Mouse (Mus musculus): ENCODE results near the gene Haus5. TPM values are rescaled to one million over a fixed set of nuclear protein-coding genes. Genes with fewer than 3 reads are reported as not detected.

Gene Haus5
- polyA plus RNA-seq, 1 experiment from 2014 or later, result 35.8 TPM

DNA sequence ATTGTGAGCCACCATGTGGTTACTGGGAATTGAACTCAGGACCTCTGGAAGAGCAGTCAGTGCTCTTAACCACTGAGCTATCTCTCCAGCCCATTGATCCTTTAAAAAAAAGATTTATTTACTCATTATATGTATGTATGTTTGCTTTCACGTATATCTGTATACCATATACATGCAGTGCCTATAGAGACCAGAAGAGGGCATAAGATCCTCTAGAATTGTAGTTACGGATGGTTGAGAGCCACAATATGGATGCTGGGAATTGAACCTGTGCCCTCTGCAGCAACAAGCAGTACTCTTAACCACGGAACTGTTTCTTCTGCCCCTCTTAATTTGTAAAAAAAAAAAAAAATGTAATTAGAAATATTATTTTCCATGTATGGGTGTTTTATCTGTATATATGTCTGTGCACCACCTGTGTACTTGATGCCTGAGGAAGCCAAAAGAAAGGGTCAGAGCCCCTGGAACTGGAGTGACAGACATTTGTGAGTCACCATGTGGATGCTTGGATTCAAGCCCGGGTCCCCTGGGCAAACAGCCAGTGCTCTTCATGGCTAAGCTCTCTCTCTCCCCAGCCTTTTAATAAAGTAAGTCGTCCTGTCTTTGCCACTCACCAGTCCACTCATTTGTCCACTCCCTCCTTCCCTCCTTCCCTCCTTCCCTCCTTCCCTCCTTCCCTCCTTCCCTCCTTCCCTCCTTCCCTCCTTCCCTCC lies 13.6 kb upstream of the Haus5 start:
- WGBS, result 56% methylated on average over 5 of the region's 5 CpGs
- no peaks in the 10 kb centered on the region for H3K36me3 ChIP-seq (ENCODE audit: control insufficient read depth, insufficient read depth, low read length)
- no peaks in the 10 kb centered on the region for H3K4me1 ChIP-seq (ENCODE audit: control insufficient read depth, insufficient read depth, low read length)
- no peak for ATAC-seq
- no peak overlapping the region for H3K4me3 ChIP-seq (ENCODE audit: low read depth, low read length)
- no peaks in the 10 kb centered on the region for H3K27me3 ChIP-seq (replicated peaks; ENCODE audit: control insufficient read depth, insufficient read depth, low read length)
- H3K9me3 ChIP-seq (replicated peaks; ENCODE audit: control insufficient read depth, low read length), result no peaks in the 10 kb centered on the region
- H3K4me2 ChIP-seq (ENCODE audit: low read length), result no peak overlapping the region
- H3K9ac ChIP-seq (ENCODE audit: low read length), result no peak overlapping the region
- peak; percentile 67 for DNase-seq (ENCODE audit: low spot score)
- H3K27ac ChIP-seq (ENCODE audit: low read depth, low read length), result no peak overlapping the region

DNA sequence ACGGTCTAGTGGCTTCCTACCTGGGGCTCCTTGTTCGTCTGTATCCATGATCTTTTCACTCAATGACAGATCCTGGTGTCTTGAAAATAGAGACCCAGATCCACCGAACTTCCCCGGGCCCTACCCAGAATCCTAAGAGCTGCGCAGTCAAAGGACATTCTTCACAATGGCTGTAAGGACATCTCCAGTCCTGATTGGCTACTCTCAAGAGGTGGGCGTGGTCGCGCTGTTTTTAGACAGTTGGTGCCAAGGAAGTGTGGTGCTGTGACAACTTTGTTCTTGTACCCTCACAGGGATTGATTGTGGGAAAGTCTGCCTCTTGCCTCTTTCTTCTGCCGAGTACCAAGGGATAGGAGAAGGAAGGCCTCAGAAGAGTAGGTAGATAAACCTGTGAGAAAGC lies 6.7 kb upstream of the Haus5 start, which contains the start of gene Pmis2:
Pmis2 (minus strand) TSS at position 126 of the 400 bp plus-strand sequence.
- Histone ChIP-seq H3K27me3 (replicated peaks; ENCODE audit: control insufficient read depth, insufficient read depth, low read length) (no peaks in the 10 kb centered on the region), H3K9ac (ENCODE audit: low read length) (no peak within 1 kb of the TSS), H3K36me3 (ENCODE audit: control insufficient read depth, insufficient read depth, low read length) (no peaks in the 10 kb centered on the region), H3K4me2 (ENCODE audit: low read length) (no peak within 1 kb of the TSS), H3K9me3 (replicated peaks; ENCODE audit: control insufficient read depth, low read length) (no peaks in the 10 kb centered on the region), H3K4me3 (ENCODE audit: low read depth, low read length) (no peak within 1 kb of the TSS), H3K4me1 (ENCODE audit: control insufficient read depth, insufficient read depth, low read length) (no peaks in the 10 kb centered on the region), H3K27ac (ENCODE audit: low read depth, low read length) (no peak within 1 kb of the TSS)
- DNase-seq (ENCODE audit: low spot score), result no peak
- 77% methylated on average over 9 of the region's 9 CpGs for WGBS
- ATAC-seq, result no peak

GRCm38 (mm10) chr7:30669229-30669628 lies 4.4 kb upstream of the Haus5 start:
- H3K4me1 ChIP-seq (ENCODE audit: control insufficient read depth, insufficient read depth, low read length), result peaks cover 2% of the 10 kb centered on the region; the same call in 1 of the 2 replicates
- H3K9ac ChIP-seq (ENCODE audit: low read length), result no peak overlapping the region
- 40% methylated on average over 3 of the region's 3 CpGs for WGBS
- DNase-seq (ENCODE audit: low spot score), result peak; percentile 31
- no peaks in the 10 kb centered on the region for H3K27me3 ChIP-seq (replicated peaks; ENCODE audit: control insufficient read depth, insufficient read depth, low read length)
- no peak overlapping the region for H3K27ac ChIP-seq (ENCODE audit: low read depth, low read length)
- no peak for ATAC-seq
- H3K4me3 ChIP-seq (ENCODE audit: low read depth, low read length), result no peak overlapping the region
- no peak overlapping the region for H3K4me2 ChIP-seq (ENCODE audit: low read length)
- H3K36me3 ChIP-seq (ENCODE audit: control insufficient read depth, insufficient read depth, low read length), result no peaks in the 10 kb centered on the region
- no peaks in the 10 kb centered on the region for H3K9me3 ChIP-seq (replicated peaks; ENCODE audit: control insufficient read depth, low read length)

- 6% methylated on average over 11 of the region's 11 CpGs for WGBS
- peaks cover 15% of the 10 kb centered on the region for H3K36me3 ChIP-seq (ENCODE audit: control insufficient read depth, insufficient read depth, low read length)
- H3K27me3 ChIP-seq (replicated peaks; ENCODE audit: control insufficient read depth, insufficient read depth, low read length), result no peaks in the 10 kb centered on the region
- H3K4me2 ChIP-seq (ENCODE audit: low read length), result peak overlapping the region; percentile 79
- no peaks in the 10 kb centered on the region for H3K9me3 ChIP-seq (replicated peaks; ENCODE audit: control insufficient read depth, low read length)
- peak overlapping the region; percentile 55 for H3K4me3 ChIP-seq (ENCODE audit: low read depth, low read length)
- H3K9ac ChIP-seq (ENCODE audit: low read length), result peak overlapping the region; percentile 74
- ATAC-seq, result peak; percentile 71
- peak overlapping the region; percentile 63; the same call in 1 of the 2 replicates for H3K27ac ChIP-seq (ENCODE audit: low read depth, low read length)
- DNase-seq (ENCODE audit: low spot score), result peak; percentile 30
- H3K4me1 ChIP-seq (ENCODE audit: control insufficient read depth, insufficient read depth, low read length), result peaks cover 3% of the 10 kb centered on the region; the same call in 1 of the 2 replicates
Observed at GRCm38 (mm10) chr7:30665321-30665720, 527 bp upstream of the Haus5 start.

- peak within 1 kb of the TSS; percentile 86 for H3K4me3 ChIP-seq (ENCODE audit: low read depth, low read length)
- WGBS, result 1% methylated on average over 59 of the region's 59 CpGs
- peaks cover 4% of the 10 kb centered on the region for H3K4me1 ChIP-seq (ENCODE audit: control insufficient read depth, insufficient read depth, low read length)
- peaks cover 58% of the 10 kb centered on the region for H3K36me3 ChIP-seq (ENCODE audit: control insufficient read depth, insufficient read depth, low read length)
- no peak within 1 kb of the TSS for H3K27ac ChIP-seq (ENCODE audit: low read depth, low read length)
- H3K4me2 ChIP-seq (ENCODE audit: low read length), result peak within 1 kb of the TSS; percentile 95
- no peaks in the 10 kb centered on the region for H3K9me3 ChIP-seq (replicated peaks; ENCODE audit: control insufficient read depth, low read length)
- ATAC-seq (peak; percentile 100), DNase-seq (ENCODE audit: low spot score) (peak; percentile 100)
- H3K9ac ChIP-seq (ENCODE audit: low read length), result peak within 1 kb of the TSS; percentile 94
- H3K27me3 ChIP-seq (replicated peaks; ENCODE audit: control insufficient read depth, insufficient read depth, low read length), result no peaks in the 10 kb centered on the region
Observed at GRCm38 (mm10) chr7:30649591-30650540, 14.9 kb downstream of the Haus5 start, which contains the start of gene Rbm42. Rbm42 (minus strand) TSS chr7:30650317.

DNA sequence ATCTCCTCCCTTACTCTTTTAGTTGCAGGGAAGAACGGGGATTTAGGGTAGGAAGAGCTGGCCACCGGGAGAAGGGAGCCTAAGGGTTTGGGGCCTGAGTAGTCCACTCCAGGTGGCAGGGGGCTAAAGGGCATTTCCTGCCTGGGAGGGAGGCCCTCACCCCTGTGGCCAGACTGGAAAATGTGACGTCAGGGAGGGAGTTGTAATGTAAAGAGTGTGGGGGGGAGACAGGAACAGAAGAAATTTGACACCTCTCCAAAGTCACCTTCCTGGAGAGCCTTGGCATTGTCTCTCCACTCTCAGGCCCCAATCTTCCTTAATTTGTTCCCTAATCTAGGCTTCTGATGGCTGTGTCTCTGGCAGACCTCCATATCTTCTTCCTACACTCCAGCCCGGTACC lies 25.7 kb downstream of the Haus5 start:
- H3K9me3 ChIP-seq (replicated peaks; ENCODE audit: control insufficient read depth, low read length), result no peaks in the 10 kb centered on the region
- no peaks in the 10 kb centered on the region for H3K4me1 ChIP-seq (ENCODE audit: control insufficient read depth, insufficient read depth, low read length)
- no peak overlapping the region for H3K4me2 ChIP-seq (ENCODE audit: low read length)
- 32% methylated on average over 4 of the region's 4 CpGs for WGBS
- ATAC-seq (no peak), DNase-seq (ENCODE audit: low spot score) (no peak)
- H3K4me3 ChIP-seq (ENCODE audit: low read depth, low read length), result no peak overlapping the region
- peaks cover 30% of the 10 kb centered on the region for H3K27me3 ChIP-seq (replicated peaks; ENCODE audit: control insufficient read depth, insufficient read depth, low read length)
- no peak overlapping the region for H3K27ac ChIP-seq (ENCODE audit: low read depth, low read length)
- no peak overlapping the region for H3K9ac ChIP-seq (ENCODE audit: low read length)
- peaks cover 42% of the 10 kb centered on the region for H3K36me3 ChIP-seq (ENCODE audit: control insufficient read depth, insufficient read depth, low read length)

GRCm38 (mm10) chr7:30636395-30636794 lies 28.4 kb downstream of the Haus5 start:
- peaks cover 15% of the 10 kb centered on the region for H3K36me3 ChIP-seq (ENCODE audit: control insufficient read depth, insufficient read depth, low read length)
- no peak overlapping the region for H3K27ac ChIP-seq (ENCODE audit: low read depth, low read length)
- peaks cover 55% of the 10 kb centered on the region for H3K27me3 ChIP-seq (replicated peaks; ENCODE audit: control insufficient read depth, insufficient read depth, low read length)
- H3K9me3 ChIP-seq (replicated peaks; ENCODE audit: control insufficient read depth, low read length), result no peaks in the 10 kb centered on the region
- H3K4me3 ChIP-seq (ENCODE audit: low read depth, low read length), result no peak overlapping the region
- ATAC-seq, result no peak
- H3K9ac ChIP-seq (ENCODE audit: low read length), result no peak overlapping the region
- 32% methylated on average over 11 of the region's 11 CpGs for WGBS
- H3K4me2 ChIP-seq (ENCODE audit: low read length), result no peak overlapping the region
- H3K4me1 ChIP-seq (ENCODE audit: control insufficient read depth, insufficient read depth, low read length), result no peaks in the 10 kb centered on the region
- no peak for DNase-seq (ENCODE audit: low spot score)

DNA sequence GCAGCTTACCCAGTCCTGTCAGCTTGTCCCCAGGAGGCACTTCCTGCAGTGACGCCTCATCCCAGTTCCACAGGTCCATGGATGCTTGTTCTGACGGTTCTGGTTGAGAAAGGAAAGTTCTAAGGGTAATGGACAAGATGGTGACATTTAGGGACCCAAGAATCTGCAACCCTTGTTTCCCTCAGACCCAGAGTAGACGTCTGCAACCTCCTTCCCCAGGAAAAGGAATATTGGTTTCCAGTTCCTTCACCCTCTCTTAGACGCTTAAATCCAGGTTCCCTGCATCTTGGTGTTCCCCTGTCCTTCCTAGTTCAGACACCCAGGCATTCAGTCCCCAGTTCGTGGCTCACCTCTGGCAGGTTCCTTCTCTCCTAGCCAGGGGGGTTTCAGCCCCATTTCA lies 29.0 kb downstream of the Haus5 start, which contains the start of gene Etv2:
Etv2 (minus strand) TSS at position 101 of the 400 bp plus-strand sequence.
- no peak for DNase-seq (ENCODE audit: low spot score)
- Histone ChIP-seq H3K4me2 (ENCODE audit: low read length) (0 out of 2 replicates have a peak within 1 kb of the TSS, but pooled peaks have one; percentile 20), H3K27ac (ENCODE audit: low read depth, low read length) (no peak within 1 kb of the TSS), H3K4me1 (ENCODE audit: control insufficient read depth, insufficient read depth, low read length) (no peaks in the 10 kb centered on the region), H3K9me3 (replicated peaks; ENCODE audit: control insufficient read depth, low read length) (no peaks in the 10 kb centered on the region), H3K4me3 (ENCODE audit: low read depth, low read length) (no peak within 1 kb of the TSS), H3K9ac (ENCODE audit: low read length) (no peak within 1 kb of the TSS), H3K36me3 (ENCODE audit: control insufficient read depth, insufficient read depth, low read length) (peaks cover 9% of the 10 kb centered on the region), H3K27me3 (replicated peaks; ENCODE audit: control insufficient read depth, insufficient read depth, low read length) (peaks cover 57% of the 10 kb centered on the region)
- WGBS, result 4% methylated on average over 5 of the region's 5 CpGs
- ATAC-seq, result no peak
